Mouse (Mus musculus): ENCODE data around the gene Ptchd1. TPM values are rescaled to one million over a fixed set of nuclear protein-coding genes. Genes with fewer than 3 reads are reported as not detected.

Gene Ptchd1
- not detected for polyA plus RNA-seq (2015; fragmentation: Illumina TruSeq; extraction: RNeasy Lipid Tissue Mini Kit (QIAGEN cat#74804); ENCODE audit: insufficient read depth, low read depth, low replicate concordance)

DNA sequence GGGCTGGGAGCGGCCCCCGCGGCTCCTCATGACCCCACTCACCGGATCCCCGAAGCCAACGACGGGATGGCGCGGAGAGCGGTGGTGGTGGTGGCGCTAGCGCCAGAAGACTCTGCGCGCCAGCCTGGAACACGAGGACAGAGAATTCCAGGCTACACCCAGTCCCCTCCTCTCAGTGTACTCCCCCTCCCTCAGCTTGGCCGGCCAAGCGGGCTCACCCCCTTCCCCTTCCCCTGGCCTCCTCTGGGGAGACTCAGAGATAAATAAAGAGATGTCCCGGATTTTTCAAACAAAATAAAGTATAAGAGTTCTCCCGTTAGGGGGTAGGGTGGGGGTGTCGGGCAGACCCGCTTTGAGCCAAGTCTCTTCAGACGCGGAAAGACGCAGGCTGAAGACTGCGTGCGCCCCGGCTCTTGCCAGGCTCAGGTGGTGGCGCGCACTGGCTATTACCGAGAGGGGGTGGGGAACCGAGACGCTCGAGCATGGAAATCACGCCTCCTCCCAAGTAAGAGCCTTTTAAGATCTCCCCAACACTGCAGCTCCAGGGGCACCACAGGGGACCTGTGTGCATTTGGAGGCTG is at the start of gene Ptchd1:
Ptchd1 (minus strand) TSS at position 114 of the 581 bp plus-strand sequence.

DNA sequence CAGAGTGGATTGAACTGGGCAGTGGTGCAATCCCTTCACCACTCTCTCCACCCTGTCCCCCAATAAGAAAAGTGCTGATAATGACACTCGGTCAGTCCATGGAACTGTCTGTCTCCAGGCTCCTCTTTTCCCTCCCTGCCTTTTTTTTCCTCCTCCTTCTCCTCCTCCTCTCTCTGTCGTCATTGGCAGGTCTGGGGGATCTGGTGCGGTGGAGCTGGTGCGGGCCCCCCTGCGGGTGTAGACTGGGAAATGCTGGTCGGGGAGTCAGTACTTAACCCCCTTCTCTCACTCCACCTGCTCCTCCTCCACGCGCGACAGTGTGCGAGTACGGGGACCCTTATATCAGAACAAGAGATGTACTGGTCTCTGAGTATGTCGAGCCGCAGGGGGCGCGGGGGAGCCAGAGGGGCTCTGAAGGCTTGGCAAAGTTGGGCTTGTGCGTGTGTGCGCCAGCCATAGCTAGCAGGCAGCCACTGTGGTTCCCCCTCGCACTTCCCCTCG is 777 bp upstream of the Ptchd1 start, which contains the start of gene Gm15155:
Gm15155 (plus strand) TSS at position 401 of the 501 bp plus-strand sequence.

Other genes with a start within 250 kb of the Ptchd1 start
- not detected for gene Gm15155, start 927 bp upstream of the Ptchd1 start, polyA plus RNA-seq (2015; fragmentation: Illumina TruSeq; extraction: RNeasy Lipid Tissue Mini Kit (QIAGEN cat#74804); ENCODE audit: insufficient read depth, low read depth, low replicate concordance)